Mouse (Mus musculus) kidney, adult 18-20 months (tissue): ENCODE results near the gene 4930433I11Rik.
"Not testable (repeated sequence)": the region's sequence is repeated elsewhere in the genome, so short reads cannot be mapped to it uniquely, and the experiment has no call there.

Source experiments
- DNase-seq: peaks from one replicate; pipeline ENCODE4 v3.0.0; 2021

The 4930433I11Rik gene

DNA sequence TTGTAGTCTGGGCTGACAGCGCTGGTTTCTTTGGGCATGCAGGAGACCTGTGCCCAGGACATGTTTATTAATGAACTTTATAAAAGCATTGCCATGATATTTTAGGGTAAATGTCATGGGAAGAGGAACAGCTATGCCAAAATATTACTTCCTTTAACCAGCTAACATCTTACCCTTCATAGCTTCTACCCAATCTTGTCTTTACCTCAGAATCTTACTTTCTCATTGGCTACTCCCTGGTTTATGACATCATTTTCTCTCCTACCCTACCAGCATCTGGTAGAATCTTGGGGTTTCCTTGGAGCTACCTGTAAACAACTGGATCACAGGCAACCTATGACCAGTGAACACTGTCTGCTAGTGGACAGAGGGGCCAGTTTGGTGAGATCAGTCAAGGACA lies at the start of gene 4930433I11Rik:
4930433I11Rik (plus strand) TSS at position 301 of the 400 bp plus-strand sequence.
- no peak for DNase-seq

DNA sequence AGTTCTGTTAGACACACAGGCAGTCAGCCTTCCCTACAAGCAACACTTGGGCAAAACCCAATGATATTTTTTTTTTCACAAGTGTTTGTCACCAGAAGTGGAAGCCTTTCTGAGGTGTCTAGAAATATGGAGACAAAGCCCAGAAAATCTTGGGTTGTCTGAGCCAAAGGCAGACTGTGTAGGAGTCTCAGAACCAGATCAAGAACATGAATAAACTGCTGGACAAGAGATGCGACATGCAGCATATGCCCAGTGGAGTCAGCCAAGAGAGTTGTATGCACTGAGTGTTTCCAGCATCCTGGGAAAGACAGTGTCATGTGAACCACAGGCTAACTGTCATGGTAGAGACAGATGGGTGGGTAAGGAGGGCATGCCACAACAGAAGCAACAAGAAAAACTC lies 48.0 kb upstream of the 4930433I11Rik start:
- DNase-seq = no peak

DNA sequence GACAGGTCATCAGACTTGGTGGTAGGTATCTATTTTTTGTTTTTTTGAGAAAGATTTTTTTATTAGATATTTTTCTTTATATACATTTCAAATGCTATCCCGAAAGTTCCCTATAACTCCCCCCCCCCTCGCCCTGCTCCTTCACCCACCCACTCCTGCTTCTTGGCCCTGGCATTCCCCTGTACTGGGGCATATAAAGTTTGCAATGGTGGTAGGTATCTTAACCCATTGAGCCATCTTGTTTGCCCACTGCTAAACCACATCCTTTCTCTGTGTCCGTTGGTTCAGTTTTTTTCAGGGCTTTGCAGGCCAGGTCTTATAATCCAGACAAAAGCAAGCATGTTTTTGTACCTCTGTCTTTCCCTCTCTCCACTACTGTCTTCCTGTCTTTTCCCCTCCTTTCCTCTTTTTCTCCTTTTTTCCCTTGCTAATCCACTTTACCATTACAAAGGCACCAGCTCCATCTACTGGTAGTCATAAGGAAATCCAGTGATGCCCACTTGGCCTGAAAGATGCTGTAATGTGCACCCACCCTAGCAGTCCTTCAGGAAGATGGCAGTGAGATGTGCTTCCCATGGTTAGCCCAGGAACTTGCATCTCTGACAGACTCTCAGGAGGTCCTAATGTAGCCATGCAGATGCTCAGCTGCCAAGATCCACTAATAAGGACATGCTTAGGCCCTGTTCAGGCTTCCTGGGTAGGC lies 45.0 kb upstream of the 4930433I11Rik start:
- no peak for DNase-seq

DNA sequence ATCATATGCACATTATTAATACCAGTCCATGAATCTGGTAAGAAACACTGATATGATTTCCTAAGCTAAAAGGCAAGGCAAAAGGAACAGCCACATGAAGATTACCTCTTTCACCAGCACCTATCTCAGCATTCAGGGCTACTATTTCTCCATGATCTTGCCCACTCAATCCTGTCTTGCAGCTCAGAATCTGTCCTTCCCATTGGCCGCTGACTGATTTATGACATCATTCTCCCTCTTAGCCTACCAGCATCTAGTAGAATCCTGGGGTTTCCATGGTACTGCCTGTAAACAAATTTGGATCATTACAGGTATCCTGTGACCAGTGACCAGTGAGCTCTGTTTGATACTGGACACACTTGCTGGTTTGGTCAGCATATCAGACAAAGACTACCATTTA lies 45.1 kb downstream of the 4930433I11Rik start, which contains the start of gene Gm4884:
Gm4884 (plus strand) TSS at position 301 of the 400 bp plus-strand sequence.
- DNase-seq = not testable (repeated sequence)

DNA sequence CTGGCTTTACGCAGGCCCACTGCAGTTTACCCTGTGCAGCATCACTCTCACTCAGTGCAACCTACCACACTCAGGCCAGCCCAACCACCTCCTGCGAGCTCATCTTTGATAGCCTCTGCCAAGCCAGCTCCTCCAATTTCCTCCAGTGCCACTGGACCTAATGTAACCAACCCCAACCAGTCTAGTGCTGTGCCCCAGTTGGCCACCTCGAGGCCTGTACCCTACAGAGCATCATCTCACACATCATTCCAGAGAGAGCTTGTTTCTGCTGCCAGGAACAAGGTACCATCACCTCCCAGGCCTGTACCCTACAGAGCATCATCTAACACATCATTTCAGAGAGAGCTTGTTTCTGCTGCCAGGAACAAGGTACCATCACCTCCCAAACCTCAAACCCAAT lies 56.7 kb downstream of the 4930433I11Rik start:
- DNase-seq = not testable (repeated sequence)
